In genomic region chr11:113632303-113632702, GRCm38 (mm10) we compare ENCODE assay signal across 23 mouse cellular contexts. TPM values are rescaled to one million over a fixed set of nuclear protein-coding genes. Genes with fewer than 3 reads are reported as not detected.
DNase-seq lines count a peak whose midpoint lies in the region; ATAC-seq and TF ChIP-seq lines count a peak whose summit lies in the region.
"Had no signal": no experiment of that assay in that cellular context is flagged by ENCODE, and none has a peak within 500 bp of the region (broad histone marks: within the 10 kb centered on the region; RNA-seq: fewer than 3 reads in every experiment).

No protein-coding gene starts in this region.

- TF ChIP-seq CTCF in forebrain, postnatal 0 days (IDR thresholded peaks at IDR 0.05; ENCODE audit: low read depth), result peak; percentile 25; the same call in 1 of the 2 replicates
- TF ChIP-seq CTCF in midbrain, postnatal 0 days (IDR thresholded peaks at IDR 0.05), result peak; percentile 37; the same call in 1 of the 2 replicates

- no peaks in the 10 kb centered on the region for H3K9me3 ChIP-seq in forebrain, postnatal 0 days (ENCODE audit: low read length)
- H3K9me3 ChIP-seq in forebrain, embryonic 12.5 days, result no peaks in the 10 kb centered on the region
- H3K9me3 ChIP-seq in midbrain, postnatal 0 days (ENCODE audit: low read length), result no peaks in the 10 kb centered on the region
- H3K9me3 ChIP-seq in midbrain, embryonic 14.5 days (ENCODE audit: control insufficient read depth, low read length), result no peaks in the 10 kb centered on the region
- H3K9me3 ChIP-seq in stomach, embryonic 15.5 days, result no peaks in the 10 kb centered on the region
- H3K9me3 ChIP-seq: embryonic facial prominence, embryonic 15.5 days; hindbrain, embryonic 12.5 days; limb, embryonic 13.5 days; lung, embryonic 15.5 days; midbrain, embryonic 15.5 days; neural tube, embryonic 15.5 days had no signal

- DNase-seq in forebrain, postnatal 0 days, result no peak
- DNase-seq in midbrain, postnatal 0 days (ENCODE audit: low spot score), result no peak
- no peak for DNase-seq in midbrain, embryonic 14.5 days
- no peak for DNase-seq in adrenal gland, adult 18-20 months (ENCODE audit: low spot score in 2 of 2)
- no peak for DNase-seq in MN1 (ENCODE audit: low spot score)
- DNase-seq: adrenal gland, postnatal 25 days; cerebellum, adult 11 months; cerebellum, adult 9-11 months; gastrocnemius, postnatal 36 days; heart, adult 2 months; kidney, postnatal 10 days; lung, postnatal 4 days; thymus, postnatal 25 days had no signal

- WGBS in forebrain, postnatal 0 days, result 81% methylated on average over 7 of the region's 7 CpGs
- 85% methylated on average over 7 of the region's 7 CpGs for WGBS in forebrain, embryonic 12.5 days
- 86% methylated on average over 7 of the region's 7 CpGs for WGBS in midbrain, postnatal 0 days
- 83% methylated on average over 7 of the region's 7 CpGs for WGBS in midbrain, embryonic 14.5 days
- 61% methylated on average over 7 of the region's 7 CpGs for WGBS in stomach, embryonic 15.5 days

- no peak for ATAC-seq in forebrain, postnatal 0 days
- ATAC-seq in forebrain, embryonic 12.5 days (ENCODE audit: low FRiP score), result no peak
- no peak for ATAC-seq in midbrain, postnatal 0 days (ENCODE audit: low FRiP score)
- ATAC-seq in midbrain, embryonic 14.5 days (ENCODE audit: low FRiP score, low TSS enrichment), result no peak
- ATAC-seq in stomach, embryonic 15.5 days (ENCODE audit: insufficient read depth, low FRiP score, low read depth), result 0 out of 2 replicates have a peak, but pooled peaks have one; percentile 12
- ATAC-seq: midbrain, embryonic 15.5 days had no signal

- H3K27me3 ChIP-seq in forebrain, postnatal 0 days (ENCODE audit: insufficient read depth, low read length), result no peaks in the 10 kb centered on the region
- H3K27me3 ChIP-seq in forebrain, embryonic 12.5 days, result 0 out of 2 replicates have a peak, but pooled peaks cover 3% of the 10 kb centered on the region
- no peaks in the 10 kb centered on the region for H3K27me3 ChIP-seq in midbrain, postnatal 0 days (ENCODE audit: insufficient read depth, low read length)
- no peaks in the 10 kb centered on the region for H3K27me3 ChIP-seq in midbrain, embryonic 14.5 days (ENCODE audit: control insufficient read depth, insufficient read depth, low read length)
- no peaks in the 10 kb centered on the region for H3K27me3 ChIP-seq in stomach, embryonic 15.5 days (replicated peaks)
- H3K27me3 ChIP-seq: hindbrain, embryonic 12.5 days; lung, embryonic 15.5 days; midbrain, embryonic 15.5 days; neural tube, embryonic 15.5 days had no signal

- H3K36me3 ChIP-seq in forebrain, postnatal 0 days (ENCODE audit: insufficient read depth), result no peaks in the 10 kb centered on the region
- no peaks in the 10 kb centered on the region for H3K36me3 ChIP-seq in forebrain, embryonic 12.5 days (replicated peaks)
- no peaks in the 10 kb centered on the region for H3K36me3 ChIP-seq in midbrain, postnatal 0 days (ENCODE audit: insufficient read depth, low read length)
- H3K36me3 ChIP-seq in midbrain, embryonic 14.5 days (ENCODE audit: control insufficient read depth, insufficient read depth, low read length), result no peaks in the 10 kb centered on the region
- no peaks in the 10 kb centered on the region for H3K36me3 ChIP-seq in stomach, embryonic 15.5 days
- H3K36me3 ChIP-seq: embryonic facial prominence, embryonic 15.5 days; hindbrain, embryonic 12.5 days; limb, embryonic 13.5 days; lung, embryonic 15.5 days; midbrain, embryonic 15.5 days; neural tube, embryonic 15.5 days had no signal

- no peaks in the 10 kb centered on the region for H3K4me1 ChIP-seq in forebrain, postnatal 0 days (ENCODE audit: insufficient read depth)
- H3K4me1 ChIP-seq in forebrain, embryonic 12.5 days, result no peaks in the 10 kb centered on the region
- H3K4me1 ChIP-seq in midbrain, postnatal 0 days (ENCODE audit: insufficient read depth, low read length), result no peaks in the 10 kb centered on the region
- H3K4me1 ChIP-seq in midbrain, embryonic 14.5 days (ENCODE audit: control insufficient read depth, insufficient read depth, low read length), result no peaks in the 10 kb centered on the region
- no peaks in the 10 kb centered on the region for H3K4me1 ChIP-seq in stomach, embryonic 15.5 days
- H3K4me1 ChIP-seq: embryonic facial prominence, embryonic 15.5 days; hindbrain, embryonic 12.5 days; limb, embryonic 13.5 days; midbrain, embryonic 15.5 days; neural tube, embryonic 15.5 days had no signal

- no peak overlapping the region for H3K27ac ChIP-seq in forebrain, postnatal 0 days (ENCODE audit: low read depth, low read length)
- H3K27ac ChIP-seq in forebrain, embryonic 12.5 days, result no peak overlapping the region
- H3K27ac ChIP-seq in midbrain, postnatal 0 days (ENCODE audit: low read depth, low read length), result no peak overlapping the region
- no peak overlapping the region for H3K27ac ChIP-seq in midbrain, embryonic 14.5 days (replicated peaks; ENCODE audit: low read depth, low read length)
- H3K27ac ChIP-seq in stomach, embryonic 15.5 days, result peak overlapping the region; percentile 52; the same call in 1 of the 2 replicates
- H3K27ac ChIP-seq: embryonic facial prominence, embryonic 15.5 days; heart, adult 2 months; hindbrain, embryonic 12.5 days; limb, embryonic 13.5 days; lung, embryonic 15.5 days; midbrain, embryonic 15.5 days; neural tube, embryonic 15.5 days had no signal

- no peak overlapping the region for H3K4me2 ChIP-seq in forebrain, postnatal 0 days (ENCODE audit: low read depth)
- no peak overlapping the region for H3K4me2 ChIP-seq in forebrain, embryonic 12.5 days
- no peak overlapping the region for H3K4me2 ChIP-seq in midbrain, postnatal 0 days (ENCODE audit: low read depth, low read length, poor library complexity, severe bottlenecking)
- no peak overlapping the region for H3K4me2 ChIP-seq in midbrain, embryonic 14.5 days (ENCODE audit: low read length)
- H3K4me2 ChIP-seq in stomach, embryonic 15.5 days, result peak overlapping the region; percentile 36
- H3K4me2 ChIP-seq: embryonic facial prominence, embryonic 15.5 days; hindbrain, embryonic 12.5 days; limb, embryonic 13.5 days; lung, embryonic 15.5 days; midbrain, embryonic 15.5 days; neural tube, embryonic 15.5 days had no signal

- no peak overlapping the region for H3K9ac ChIP-seq in forebrain, postnatal 0 days
- no peak overlapping the region for H3K9ac ChIP-seq in forebrain, embryonic 12.5 days
- no peak overlapping the region for H3K9ac ChIP-seq in midbrain, postnatal 0 days (replicated peaks; ENCODE audit: low read length, poor library complexity, severe bottlenecking)
- no peak overlapping the region for H3K9ac ChIP-seq in midbrain, embryonic 14.5 days (replicated peaks; ENCODE audit: low read length)
- H3K9ac ChIP-seq in stomach, embryonic 15.5 days, result no peak overlapping the region
- H3K9ac ChIP-seq: embryonic facial prominence, embryonic 15.5 days; hindbrain, embryonic 12.5 days; limb, embryonic 13.5 days; lung, embryonic 15.5 days; midbrain, embryonic 15.5 days; neural tube, embryonic 15.5 days had no signal

- no peak overlapping the region for H3K4me3 ChIP-seq in forebrain, postnatal 0 days (ENCODE audit: low read depth, low read length)
- H3K4me3 ChIP-seq in forebrain, embryonic 12.5 days (replicated peaks), result no peak overlapping the region
- H3K4me3 ChIP-seq in midbrain, postnatal 0 days (ENCODE audit: low read depth, low read length), result no peak overlapping the region
- H3K4me3 ChIP-seq in midbrain, embryonic 14.5 days (replicated peaks; ENCODE audit: low read depth, low read length), result no peak overlapping the region
- H3K4me3 ChIP-seq in stomach, embryonic 15.5 days (replicated peaks), result no peak overlapping the region
- H3K4me3 ChIP-seq: embryonic facial prominence, embryonic 15.5 days; heart, adult 2 months; hindbrain, embryonic 12.5 days; limb, embryonic 13.5 days; lung, embryonic 15.5 days; midbrain, embryonic 15.5 days; neural tube, embryonic 15.5 days had no signal

RNA-seq across cellular contexts. Expression of gene Sstr2, which starts 13.2 kb away (rescaled TPM):
- total RNA-seq in forebrain, postnatal 0 days (2014; rRNA removed), result 19.9 and 32.2 TPM in 2 replicates
- polyA plus RNA-seq in forebrain, postnatal 0 days (2015; fragmentation: Nextera tagmentation; extraction: Ambion mirVana), result 23.1 and 27.1 TPM in 2 replicates
- 22.4 and 25.4 TPM in 2 replicates for polyA plus RNA-seq in forebrain, embryonic 12.5 days (2016; fragmentation: Nextera tagmentation; extraction: Ambion mirVana)
- 16.4 and 26.3 TPM in 2 replicates for total RNA-seq in midbrain, postnatal 0 days (2014; rRNA removed)
- 8.8 and 10.2 TPM in 2 replicates for polyA plus RNA-seq in midbrain, postnatal 0 days (2015; fragmentation: Nextera tagmentation; extraction: Ambion mirVana)
- 18.0 and 23.3 TPM in 2 replicates for polyA plus RNA-seq in midbrain, embryonic 14.5 days (2014; fragmentation: Nextera tagmentation; extraction: Ambion mirVana)
- 1.7 and 1.9 TPM in 2 replicates for polyA plus RNA-seq in stomach, embryonic 15.5 days (2015; fragmentation: Nextera tagmentation; extraction: Ambion mirVana)
- total RNA-seq in adrenal gland, adult 18-20 months (2021), result 1 to 10 TPM; 2.4 to 7.0 TPM
- total RNA-seq: gastrocnemius, postnatal 36 days; heart, adult 2 months; heart, postnatal 25 days; megakaryocyte-erythroid progenitor cell, adult 5-6 weeks had no signal
- polyA plus RNA-seq: heart, adult 2 months had no signal

RNA-seq across cellular contexts. Expression of gene Cog1, which starts 16.7 kb away (rescaled TPM):
- total RNA-seq in forebrain, postnatal 0 days (2014; rRNA removed), result 37.2 and 48.8 TPM in 2 replicates
- 25.3 and 28.6 TPM in 2 replicates for polyA plus RNA-seq in forebrain, postnatal 0 days (2015; fragmentation: Nextera tagmentation; extraction: Ambion mirVana)
- polyA plus RNA-seq in forebrain, embryonic 12.5 days (2016; fragmentation: Nextera tagmentation; extraction: Ambion mirVana), result 35.3 and 38.3 TPM in 2 replicates
- total RNA-seq in midbrain, postnatal 0 days (2014; rRNA removed), result 55.8 and 59.0 TPM in 2 replicates
- 28.3 and 31.3 TPM in 2 replicates for polyA plus RNA-seq in midbrain, postnatal 0 days (2015; fragmentation: Nextera tagmentation; extraction: Ambion mirVana)
- 35.2 and 40.1 TPM in 2 replicates for polyA plus RNA-seq in midbrain, embryonic 14.5 days (2014; fragmentation: Nextera tagmentation; extraction: Ambion mirVana)
- polyA plus RNA-seq in stomach, embryonic 15.5 days (2015; fragmentation: Nextera tagmentation; extraction: Ambion mirVana), result 23.1 and 25.3 TPM in 2 replicates
- 10 to 100 TPM; 36.5 to 44.0 TPM for total RNA-seq in adrenal gland, adult 18-20 months (2021)

RNA-seq across cellular contexts. Expression of gene Slc39a11, which starts 17.6 kb away (rescaled TPM):
- 36.9 and 48.2 TPM in 2 replicates for total RNA-seq in forebrain, postnatal 0 days (2014; rRNA removed)
- 33.1 and 39.1 TPM in 2 replicates for polyA plus RNA-seq in forebrain, postnatal 0 days (2015; fragmentation: Nextera tagmentation; extraction: Ambion mirVana)
- polyA plus RNA-seq in forebrain, embryonic 12.5 days (2016; fragmentation: Nextera tagmentation; extraction: Ambion mirVana), result 23.9 and 25.1 TPM in 2 replicates
- 56.0 and 62.5 TPM in 2 replicates for total RNA-seq in midbrain, postnatal 0 days (2014; rRNA removed)
- 35.9 and 40.4 TPM in 2 replicates for polyA plus RNA-seq in midbrain, postnatal 0 days (2015; fragmentation: Nextera tagmentation; extraction: Ambion mirVana)
- 28.5 and 31.1 TPM in 2 replicates for polyA plus RNA-seq in midbrain, embryonic 14.5 days (2014; fragmentation: Nextera tagmentation; extraction: Ambion mirVana)
- polyA plus RNA-seq in stomach, embryonic 15.5 days (2015; fragmentation: Nextera tagmentation; extraction: Ambion mirVana), result 37.1 and 46.6 TPM in 2 replicates
- total RNA-seq in adrenal gland, adult 18-20 months (2021), result 10 to 100 TPM; 23.1 to 29.1 TPM

RNA-seq across cellular contexts. Expression of gene Fam104a, which starts 51.7 kb away (rescaled TPM):
- total RNA-seq in forebrain, postnatal 0 days (2014; rRNA removed), result 37.6 and 38.7 TPM in 2 replicates
- 54.7 and 58.9 TPM in 2 replicates for polyA plus RNA-seq in forebrain, postnatal 0 days (2015; fragmentation: Nextera tagmentation; extraction: Ambion mirVana)
- 53.2 and 56.7 TPM in 2 replicates for polyA plus RNA-seq in forebrain, embryonic 12.5 days (2016; fragmentation: Nextera tagmentation; extraction: Ambion mirVana)
- total RNA-seq in midbrain, postnatal 0 days (2014; rRNA removed), result 29.5 and 30.1 TPM in 2 replicates
- polyA plus RNA-seq in midbrain, postnatal 0 days (2015; fragmentation: Nextera tagmentation; extraction: Ambion mirVana), result 46.3 and 48.7 TPM in 2 replicates
- polyA plus RNA-seq in midbrain, embryonic 14.5 days (2014; fragmentation: Nextera tagmentation; extraction: Ambion mirVana), result 42.9 and 46.1 TPM in 2 replicates
- polyA plus RNA-seq in stomach, embryonic 15.5 days (2015; fragmentation: Nextera tagmentation; extraction: Ambion mirVana), result 43.8 and 49.8 TPM in 2 replicates
- 10 to 100 TPM; 32.9 to 36.0 TPM for total RNA-seq in adrenal gland, adult 18-20 months (2021)

RNA-seq across cellular contexts. Expression of gene D11Wsu47e, which starts 51.9 kb away (rescaled TPM):
- total RNA-seq in forebrain, postnatal 0 days (2014; rRNA removed), result 34.2 and 36.7 TPM in 2 replicates
- polyA plus RNA-seq in forebrain, postnatal 0 days (2015; fragmentation: Nextera tagmentation; extraction: Ambion mirVana), result 23.4 and 25.7 TPM in 2 replicates
- polyA plus RNA-seq in forebrain, embryonic 12.5 days (2016; fragmentation: Nextera tagmentation; extraction: Ambion mirVana), result 24.5 and 25.7 TPM in 2 replicates
- total RNA-seq in midbrain, postnatal 0 days (2014; rRNA removed), result 19.5 and 26.8 TPM in 2 replicates
- 27.8 and 27.9 TPM in 2 replicates for polyA plus RNA-seq in midbrain, postnatal 0 days (2015; fragmentation: Nextera tagmentation; extraction: Ambion mirVana)
- polyA plus RNA-seq in midbrain, embryonic 14.5 days (2014; fragmentation: Nextera tagmentation; extraction: Ambion mirVana), result 25.5 and 28.8 TPM in 2 replicates
- 20.0 and 20.7 TPM in 2 replicates for polyA plus RNA-seq in stomach, embryonic 15.5 days (2015; fragmentation: Nextera tagmentation; extraction: Ambion mirVana)
- total RNA-seq in adrenal gland, adult 18-20 months (2021), result 10 to 100 TPM; 14.3 to 17.1 TPM
